Mouse (Mus musculus) midbrain, embryonic 11.5 days (tissue): Measurements from ENCODE around the gene Slc4a10. TPM values are rescaled to one million over a fixed set of nuclear protein-coding genes. Genes with fewer than 3 reads are reported as not detected.

ENCODE experiments used
- ATAC-seq: fragments of 200-750 bp; cut with Nextera tagmentation; 2 replicates; pipeline ENCODE4 v1.8.0; 2017; ENCODE audit warnings: moderate TSS enrichment, moderate library complexity; ENCODE audit not compliant: low FRiP score
- DNase-seq: peaks from one replicate; pipeline ENCODE4 v3.0.0; 2015; ENCODE audit warnings: low spot score; ENCODE audit errors: missing footprints
- H3K27ac ChIP-seq: fragments of 300-500 bp; sonication (generic); 2 replicates; pipeline ENCODE4 v1.5.1; 2014; ENCODE audit warnings: low read depth, low read length
- H3K27me3 ChIP-seq: fragments of 300-500 bp; sonication (generic); 2 replicates; pipeline ENCODE4 v1.6.1; 2014; ENCODE audit warnings: mild to moderate bottlenecking, low read length, moderate library complexity, mixed read lengths; ENCODE audit not compliant: control insufficient read depth, insufficient read depth
- H3K36me3 ChIP-seq: fragments of 300-500 bp; sonication (generic); 2 replicates; pipeline ENCODE4 v1.6.1; 2014; ENCODE audit warnings: mild to moderate bottlenecking, low read length, moderate library complexity, mixed read lengths; ENCODE audit not compliant: control insufficient read depth, insufficient read depth
- H3K4me1 ChIP-seq: fragments of 300-500 bp; sonication (generic); 2 replicates; pipeline ENCODE4 v1.6.1; 2014; ENCODE audit warnings: low read length; ENCODE audit not compliant: control insufficient read depth, insufficient read depth
- H3K4me2 ChIP-seq: fragments of 300-500 bp; sonication (generic); 2 replicates; pipeline ENCODE4 v1.6.1; 2014; ENCODE audit warnings: mild to moderate bottlenecking, moderate library complexity
- H3K4me3 ChIP-seq: fragments of 300-500 bp; sonication (generic); 2 replicates; pipeline ENCODE4 v1.5.1; 2014; ENCODE audit warnings: low read depth, low read length
- H3K9ac ChIP-seq: fragments of 300-500 bp; sonication (generic); 2 replicates; pipeline ENCODE4 v1.6.1; 2014; ENCODE audit warnings: low read length
- H3K9me3 ChIP-seq: fragments of 300-500 bp; sonication (generic); 2 replicates; pipeline ENCODE4 v1.6.1; 2016; ENCODE audit warnings: low read length; ENCODE audit not compliant: control insufficient read depth
- WGBS: fragments of 180-500 bp; shearing (Covaris S2); extraction: QIAGEN DNeasy Blood & Tissue Kit; methylation state at CpG from one replicate; pipeline ENCODE4 v1.1.7; 2014; 5-methylcytosine and 5-hydroxymethylcytosine counted together
- polyA plus RNA-seq: library from polyadenylated mRNA; unstranded; fragments of >200 nt; fragmentation: Nextera tagmentation; extraction: Ambion mirVana; gene quantifications from 2 replicates; pipeline ENCODE4 v1.2.1, GENCODE M21; 2014

The Slc4a10 gene
- polyA plus RNA-seq, 1 experiment from 2014 or later: 0.63 TPM

DNA sequence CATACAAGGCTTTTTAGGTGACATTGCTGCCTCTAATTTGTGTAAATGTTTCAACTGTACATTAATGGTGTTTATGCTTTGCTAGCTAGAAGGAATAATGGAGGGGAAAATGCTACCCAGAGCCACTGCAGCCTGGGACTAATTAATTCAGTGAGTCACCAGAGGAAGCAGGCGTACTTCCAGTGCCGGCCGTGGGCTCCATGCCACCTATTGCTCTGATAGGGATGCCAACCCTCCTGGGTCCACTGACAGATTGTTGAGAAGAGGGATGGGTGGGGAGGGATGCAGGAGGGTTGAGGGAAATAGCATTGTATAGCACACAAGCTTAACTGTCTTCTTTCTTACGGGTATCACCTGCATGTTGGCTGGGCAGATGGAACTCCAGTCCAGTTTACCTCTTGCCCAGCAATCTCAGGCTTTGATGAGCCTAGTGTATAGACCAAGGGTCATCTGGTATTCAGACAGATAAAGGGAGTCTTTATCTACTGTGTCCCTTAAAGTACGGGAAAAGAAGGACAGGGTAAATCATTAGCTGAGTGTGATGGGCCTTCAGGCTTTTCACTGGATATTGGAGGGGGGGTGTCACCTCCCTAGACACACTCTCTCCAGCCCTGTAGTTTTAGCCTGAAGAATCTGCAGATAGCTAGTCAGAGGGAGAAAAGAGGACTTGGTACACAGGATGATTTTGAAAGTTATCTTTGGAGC is 322.2 kb downstream of the Slc4a10 start:
- Histone ChIP-seq H3K4me1 (no peaks in the 10 kb centered on the region), H3K36me3 (no peaks in the 10 kb centered on the region), H3K4me2 (no peak overlapping the region), H3K9me3 (no peaks in the 10 kb centered on the region), H3K4me3 (no peak overlapping the region), H3K27me3 (no peaks in the 10 kb centered on the region), H3K27ac (no peak overlapping the region), H3K9ac (no peak overlapping the region)
- WGBS: 88% methylated on average over 5 of the region's 5 CpGs
- ATAC-seq (no peak), DNase-seq (no peak)

DNA sequence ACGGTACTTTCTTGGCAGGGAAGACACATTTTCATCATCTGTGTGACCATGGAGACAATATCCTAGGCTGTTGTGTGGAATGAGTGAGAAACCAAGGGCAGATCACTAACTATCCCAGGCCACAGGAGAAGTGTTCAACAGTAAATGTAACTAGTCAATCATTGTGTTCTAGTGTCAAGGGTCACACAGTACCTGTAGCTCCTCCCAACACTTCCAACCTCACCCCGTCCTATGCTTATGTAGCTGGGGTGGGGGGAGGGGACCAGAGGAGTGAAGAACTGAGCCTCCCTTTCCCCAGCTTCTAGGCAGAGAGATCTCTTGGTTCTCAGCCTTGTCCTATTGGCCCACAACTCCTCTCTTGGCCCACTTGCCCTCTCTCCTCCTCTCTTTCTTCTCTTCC is 323.8 kb downstream of the Slc4a10 start:
- Histone ChIP-seq H3K27ac (no peak overlapping the region), H3K9ac (no peak overlapping the region), H3K27me3 (no peaks in the 10 kb centered on the region), H3K9me3 (no peaks in the 10 kb centered on the region), H3K36me3 (no peaks in the 10 kb centered on the region), H3K4me3 (no peak overlapping the region), H3K4me1 (no peaks in the 10 kb centered on the region), H3K4me2 (no peak overlapping the region)
- 89% methylated on average over 2 of the region's 2 CpGs for WGBS
- DNase-seq (no peak), ATAC-seq (no peak)

DNA sequence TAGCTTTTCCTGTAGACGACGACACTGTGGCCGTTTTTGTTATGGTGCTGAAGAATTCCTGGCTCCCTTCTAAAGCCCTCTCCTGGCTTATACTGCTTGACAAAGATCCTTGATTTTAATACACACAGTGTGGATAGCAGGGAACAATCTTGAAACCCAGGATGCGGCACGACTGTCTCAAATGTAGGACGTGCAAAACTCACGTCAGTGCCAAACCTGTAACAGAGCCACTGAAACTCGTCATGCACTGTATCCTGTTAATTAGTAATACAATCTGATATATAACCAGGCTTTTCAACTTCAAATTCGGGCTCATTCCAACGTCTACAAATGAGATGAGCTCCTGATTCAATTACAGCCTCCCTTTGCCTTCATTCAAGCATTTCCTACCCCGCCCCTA is 327.4 kb downstream of the Slc4a10 start:
- H3K4me3 ChIP-seq: no peak overlapping the region
- H3K27ac ChIP-seq: no peak overlapping the region
- WGBS: 81% methylated on average over 11 of the region's 11 CpGs
- no peaks in the 10 kb centered on the region for H3K9me3 ChIP-seq
- H3K4me2 ChIP-seq: no peak overlapping the region
- no peak for ATAC-seq
- no peak for DNase-seq
- H3K9ac ChIP-seq: no peak overlapping the region
- H3K27me3 ChIP-seq: no peaks in the 10 kb centered on the region
- no peaks in the 10 kb centered on the region for H3K36me3 ChIP-seq
- H3K4me1 ChIP-seq: no peaks in the 10 kb centered on the region

Other genes starting within 250 kb of the Slc4a10 start
- 0.52 and 2.1 TPM in 2 replicates for gene Tbr1, start 243.5 kb upstream of the Slc4a10 start, polyA plus RNA-seq